Mouse (Mus musculus) hindbrain, embryonic 14.5 days (tissue): ENCODE measurements around the gene Ubc. TPM values are rescaled to one million over a fixed set of nuclear protein-coding genes. Genes with fewer than 3 reads are reported as not detected.

Experiments used
- ATAC-seq: fragments of 200-750 bp; cut with Nextera tagmentation; 2 replicates; pipeline ENCODE4 v1.8.0; 2017; ENCODE audit warnings: moderate number of reproducible peaks, mild to moderate bottlenecking, moderate TSS enrichment, moderate library complexity; ENCODE audit not compliant: low FRiP score
- DNase-seq: peaks from one replicate; pipeline ENCODE4 v3.0.0-alpha.2; 2015; ENCODE audit warnings: low spot score
- H3K27ac ChIP-seq: fragments of 300-500 bp; sonication (generic); 2 replicates; pipeline ENCODE4 v1.5.1; 2014; ENCODE audit warnings: mild to moderate bottlenecking, moderate library complexity
- H3K27me3 ChIP-seq: fragments of 300-500 bp; sonication (generic); 2 replicates; pipeline ENCODE4 v1.6.1; 2014; ENCODE audit warnings: mild to moderate bottlenecking, low read length, mixed read lengths; ENCODE audit not compliant: control insufficient read depth, insufficient read depth
- H3K36me3 ChIP-seq: fragments of 300-500 bp; sonication (generic); replicated peaks from 2 replicates; pipeline ENCODE4 v1.6.1; 2014; ENCODE audit not compliant: control insufficient read depth, insufficient read depth
- H3K4me1 ChIP-seq: fragments of 300-500 bp; sonication (generic); replicated peaks from 2 replicates; pipeline ENCODE4 v1.6.1; 2014; ENCODE audit warnings: antibody characterized with exemption, low read length, mixed read lengths; ENCODE audit not compliant: control insufficient read depth, insufficient read depth
- H3K4me2 ChIP-seq: fragments of 300-500 bp; sonication (generic); replicated peaks from 2 replicates; pipeline ENCODE4 v1.6.1; 2014; ENCODE audit warnings: mild to moderate bottlenecking, moderate library complexity
- H3K4me3 ChIP-seq: fragments of 300-500 bp; sonication (generic); replicated peaks from 2 replicates; pipeline ENCODE4 v1.5.1; 2014; ENCODE audit warnings: mild to moderate bottlenecking, low read length
- H3K9ac ChIP-seq: fragments of 300-500 bp; sonication (generic); 2 replicates; pipeline ENCODE4 v1.6.1; 2014
- H3K9me3 ChIP-seq: fragments of 300-500 bp; sonication (generic); 2 replicates; pipeline ENCODE4 v1.6.1; 2016; ENCODE audit warnings: low read length; ENCODE audit not compliant: control insufficient read depth
- WGBS: fragments of 180-500 bp; shearing (Covaris S2); extraction: QIAGEN DNeasy Blood & Tissue Kit; methylation state at CpG from one replicate; pipeline ENCODE4 v1.1.7; 2014; 5-methylcytosine and 5-hydroxymethylcytosine counted together
- polyA plus RNA-seq: library from polyadenylated mRNA; unstranded; fragments of >200 nt; fragmentation: Nextera tagmentation; extraction: Ambion mirVana; gene quantifications from 2 replicates; pipeline ENCODE4 v1.2.1, GENCODE M21; 2014

Ubc gene
- polyA plus RNA-seq, 1 experiment from 2014 or later: 1,333 TPM

GRCm38 (mm10) chr5:125348067-125348466, 41.9 kb downstream of the Ubc start:
- H3K4me2 ChIP-seq: no peak overlapping the region
- 81% methylated on average over 7 of the region's 7 CpGs for WGBS
- no peak overlapping the region for H3K9ac ChIP-seq
- H3K4me3 ChIP-seq: no peak overlapping the region
- no peaks in the 10 kb centered on the region for H3K4me1 ChIP-seq
- no peak for DNase-seq
- no peak overlapping the region for H3K27ac ChIP-seq
- no peaks in the 10 kb centered on the region for H3K27me3 ChIP-seq
- no peak for ATAC-seq
- no peaks in the 10 kb centered on the region for H3K36me3 ChIP-seq
- no peaks in the 10 kb centered on the region for H3K9me3 ChIP-seq

DNA sequence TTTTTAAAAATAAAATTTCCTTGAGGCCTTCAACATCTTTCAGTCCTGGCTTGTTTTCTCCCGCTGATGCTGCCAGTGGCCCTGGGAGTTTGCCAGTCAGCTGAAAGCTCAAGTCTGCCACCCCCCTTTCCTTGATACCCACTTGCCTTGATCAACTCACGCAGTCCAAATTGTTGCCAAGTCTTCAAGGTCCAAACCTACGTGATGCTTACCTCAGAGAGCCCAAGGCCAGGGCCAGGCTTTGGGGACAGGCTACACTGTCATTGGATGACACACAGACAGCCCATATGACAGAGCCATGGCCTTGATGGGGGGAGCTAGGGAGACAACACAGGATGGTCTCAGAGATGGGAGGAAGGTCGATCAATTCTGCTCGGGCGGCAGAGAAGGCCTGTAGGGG, 45.7 kb downstream of the Ubc start:
- Histone ChIP-seq H3K9me3 (no peaks in the 10 kb centered on the region), H3K4me1 (peaks cover 10% of the 10 kb centered on the region; the same call in 1 of the 2 replicates), H3K27me3 (0 out of 2 replicates have a peak, but pooled peaks cover 15% of the 10 kb centered on the region), H3K27ac (no peak overlapping the region), H3K36me3 (no peaks in the 10 kb centered on the region), H3K9ac (no peak overlapping the region), H3K4me3 (no peak overlapping the region), H3K4me2 (no peak overlapping the region)
- 89% methylated on average over 6 of the region's 6 CpGs for WGBS
- ATAC-seq (no peak), DNase-seq (no peak)

DNA sequence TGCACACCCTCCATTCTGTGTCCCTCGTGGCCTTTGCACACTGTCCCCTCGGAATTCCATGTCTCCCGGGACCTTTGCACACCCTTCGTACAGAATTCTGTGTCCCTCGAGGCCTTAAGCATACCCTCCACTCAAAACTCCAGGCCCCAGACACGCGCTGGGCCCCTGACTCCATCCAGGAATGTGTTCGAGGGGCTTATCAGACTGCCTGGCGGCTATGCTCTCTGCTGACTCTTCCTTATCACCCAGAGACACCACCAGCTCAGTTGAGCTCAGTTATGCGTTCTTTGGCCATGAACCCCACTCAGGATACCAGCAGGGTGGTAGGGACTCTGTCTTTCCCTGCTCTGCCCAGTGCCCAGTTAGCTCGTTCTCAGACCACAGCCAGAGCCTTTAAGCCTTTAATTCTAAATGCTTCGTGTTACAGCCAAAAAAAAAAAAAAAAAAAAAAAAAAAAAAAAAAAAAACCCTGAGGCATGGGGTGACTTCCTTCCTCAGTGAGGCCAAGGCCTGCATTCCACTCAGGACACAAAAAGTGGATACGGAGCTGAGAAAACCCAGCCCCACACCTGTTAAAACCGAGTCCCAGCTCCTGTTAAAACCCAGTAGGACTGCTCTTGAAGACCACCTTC, 48.4 kb downstream of the Ubc start:
- Histone ChIP-seq H3K36me3 (no peaks in the 10 kb centered on the region), H3K4me3 (peak overlapping the region; percentile 51), H3K9me3 (no peaks in the 10 kb centered on the region), H3K27ac (no peak overlapping the region), H3K4me1 (peaks cover 13% of the 10 kb centered on the region; the same call in 1 of the 2 replicates), H3K4me2 (peak overlapping the region; percentile 75), H3K27me3 (0 out of 2 replicates have a peak, but pooled peaks cover 15% of the 10 kb centered on the region), H3K9ac (peak overlapping the region; percentile 71)
- DNase-seq (no peak), ATAC-seq (no peak)
- WGBS: 60% methylated on average over 14 of the region's 14 CpGs

DNA sequence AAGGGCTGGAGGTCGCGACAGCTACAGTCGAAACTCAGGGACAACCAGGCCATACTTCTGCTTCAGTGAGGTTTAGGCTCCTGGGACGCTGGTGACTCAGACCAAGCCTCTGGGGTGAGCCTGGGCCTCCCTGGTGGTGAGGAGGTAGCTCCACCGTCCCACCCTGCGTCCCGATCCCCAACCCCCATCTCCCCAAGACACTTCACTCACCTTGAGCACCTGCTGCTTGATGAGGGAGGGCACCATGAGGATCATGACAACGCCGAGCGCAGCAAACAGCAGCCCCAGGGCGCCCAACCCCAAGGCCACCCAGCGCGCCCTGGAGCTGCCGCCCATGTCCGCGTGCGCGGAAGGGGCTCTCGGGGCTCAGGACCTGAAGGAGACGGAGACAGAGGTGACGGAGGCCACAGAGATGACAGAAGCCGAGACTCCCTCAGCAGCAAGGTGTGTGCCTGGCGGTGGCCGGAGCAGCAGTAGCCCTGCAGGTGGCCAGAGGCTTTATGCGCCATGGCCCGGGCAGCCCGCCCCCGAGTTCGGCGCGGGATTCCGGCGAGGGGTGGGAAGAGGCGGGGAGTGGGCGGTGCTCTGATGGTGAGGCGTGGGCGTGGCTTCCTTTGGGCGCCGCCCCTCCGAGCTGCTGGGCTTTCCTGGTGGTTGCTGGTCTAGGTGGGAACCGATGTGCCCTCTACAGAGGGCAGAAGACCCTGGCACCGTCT, 49.3 kb downstream of the Ubc start, which contains the start of gene Scarb1:
Scarb1 (minus strand) TSS at position 548 of the 716 bp plus-strand sequence.
- 0 out of 2 replicates have a peak, but pooled peaks cover 15% of the 10 kb centered on the region for H3K27me3 ChIP-seq
- DNase-seq (peak; percentile 82), ATAC-seq (peak; percentile 82)
- H3K4me3 ChIP-seq: peak within 1 kb of the TSS; percentile 51
- no peaks in the 10 kb centered on the region for H3K9me3 ChIP-seq
- H3K4me2 ChIP-seq: peak within 1 kb of the TSS; percentile 75
- peaks cover 13% of the 10 kb centered on the region; the same call in 1 of the 2 replicates for H3K4me1 ChIP-seq
- under 1% methylated on average over 42 of the region's 42 CpGs for WGBS
- H3K27ac ChIP-seq: no peak within 1 kb of the TSS
- H3K9ac ChIP-seq: peak within 1 kb of the TSS; percentile 71
- H3K36me3 ChIP-seq: no peaks in the 10 kb centered on the region

GRCm38 (mm10) chr5:125339851-125340531, 50.0 kb downstream of the Ubc start:
- H3K9me3 ChIP-seq: no peaks in the 10 kb centered on the region
- ATAC-seq: no peak
- 0 out of 2 replicates have a peak, but pooled peaks cover 15% of the 10 kb centered on the region for H3K27me3 ChIP-seq
- peak overlapping the region; percentile 75 for H3K4me2 ChIP-seq
- no peak overlapping the region for H3K27ac ChIP-seq
- peak overlapping the region; percentile 71 for H3K9ac ChIP-seq
- peaks cover 13% of the 10 kb centered on the region; the same call in 1 of the 2 replicates for H3K4me1 ChIP-seq
- H3K36me3 ChIP-seq: no peaks in the 10 kb centered on the region
- WGBS: 2% methylated on average over 25 of the region's 25 CpGs
- DNase-seq: no peak
- H3K4me3 ChIP-seq: peak overlapping the region; percentile 51

DNA sequence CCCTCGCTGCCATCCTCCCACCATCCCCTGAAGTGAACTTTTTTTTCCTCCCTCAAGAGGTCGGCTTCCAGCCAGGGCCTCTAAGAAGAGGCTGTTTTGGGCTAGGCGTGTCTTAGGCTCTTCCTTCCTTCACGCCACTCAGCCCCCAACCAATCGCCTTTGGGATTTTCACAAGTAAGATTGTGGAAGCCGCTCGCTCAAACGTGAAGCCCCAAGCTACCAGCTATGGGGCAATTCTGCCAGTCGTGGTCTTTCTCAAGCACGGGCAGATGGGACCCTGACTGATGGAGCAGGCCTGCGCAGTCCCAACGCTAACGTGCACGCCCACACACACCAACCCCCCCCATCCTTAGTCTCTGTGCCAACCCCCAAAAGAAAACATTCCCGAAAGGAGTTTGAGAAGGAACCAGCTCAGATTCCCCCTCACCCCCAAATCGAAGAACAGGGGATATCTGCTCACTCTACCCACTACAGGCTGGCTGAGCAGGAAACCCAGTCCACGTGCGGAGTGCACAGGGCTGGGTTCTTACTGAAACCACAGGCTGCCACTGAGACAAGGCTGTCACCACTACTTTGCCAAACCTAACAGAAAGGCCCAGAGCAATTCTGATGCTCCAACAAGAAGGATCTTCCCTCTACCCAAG, 50.8 kb downstream of the Ubc start:
- ATAC-seq: no peak
- WGBS: 3% methylated on average over 18 of the region's 18 CpGs
- Histone ChIP-seq H3K4me3 (peak overlapping the region; percentile 51), H3K4me1 (peaks cover 13% of the 10 kb centered on the region; the same call in 1 of the 2 replicates), H3K4me2 (peak overlapping the region; percentile 75), H3K27ac (no peak overlapping the region), H3K9me3 (no peaks in the 10 kb centered on the region), H3K9ac (0 out of 2 replicates have a peak overlapping the region, but pooled peaks have one; percentile 16), H3K27me3 (0 out of 2 replicates have a peak, but pooled peaks cover 15% of the 10 kb centered on the region), H3K36me3 (no peaks in the 10 kb centered on the region)
- no peak for DNase-seq

DNA sequence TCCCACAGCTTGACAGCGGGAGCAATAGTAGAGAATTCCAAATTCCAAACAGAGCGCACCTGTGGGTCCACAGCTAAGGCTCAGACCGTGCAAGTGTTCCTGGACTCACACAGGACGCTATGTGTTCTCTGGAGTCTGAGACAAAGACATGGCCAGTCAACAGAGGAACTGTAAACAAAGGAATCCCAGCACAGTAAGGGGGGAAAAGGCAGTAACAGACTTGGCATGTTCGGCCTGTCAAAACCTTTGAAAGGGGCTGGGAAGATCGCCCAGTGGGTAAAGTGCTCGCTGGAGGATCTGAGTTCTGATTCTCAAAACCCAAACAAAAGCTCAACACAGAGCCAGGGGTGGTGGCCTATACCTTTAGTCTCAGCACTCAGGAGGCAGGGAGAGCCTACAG, 52.5 kb downstream of the Ubc start:
- no peak overlapping the region for H3K9ac ChIP-seq
- 52% methylated on average over 7 of the region's 7 CpGs for WGBS
- no peaks in the 10 kb centered on the region for H3K9me3 ChIP-seq
- ATAC-seq: no peak
- no peak for DNase-seq
- H3K27ac ChIP-seq: no peak overlapping the region
- no peak overlapping the region for H3K4me3 ChIP-seq
- peaks cover 13% of the 10 kb centered on the region; the same call in 1 of the 2 replicates for H3K4me1 ChIP-seq
- no peak overlapping the region for H3K4me2 ChIP-seq
- H3K36me3 ChIP-seq: no peaks in the 10 kb centered on the region
- H3K27me3 ChIP-seq: 0 out of 2 replicates have a peak, but pooled peaks cover 15% of the 10 kb centered on the region

DNA sequence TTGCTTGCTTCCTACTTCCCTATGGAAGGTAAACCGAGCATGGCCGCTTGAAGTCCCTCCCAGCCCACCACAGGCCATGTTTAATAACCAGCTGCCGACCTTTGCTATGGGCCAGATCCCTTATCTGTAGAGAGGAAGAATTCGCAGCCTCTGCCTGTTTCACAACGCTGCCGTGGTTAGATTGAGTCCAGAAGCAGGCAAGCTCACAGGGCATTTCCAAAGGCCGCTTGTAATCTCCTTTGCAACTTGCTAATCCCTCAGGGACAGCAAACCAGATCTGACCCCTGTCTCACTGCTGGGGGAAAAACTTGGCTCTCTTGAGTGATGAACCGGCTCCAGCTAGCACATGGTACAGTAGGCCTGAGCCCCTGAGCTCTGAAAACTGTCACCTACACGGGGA, 53.0 kb downstream of the Ubc start:
- Histone ChIP-seq H3K9ac (no peak overlapping the region), H3K4me2 (no peak overlapping the region), H3K4me1 (peaks cover 13% of the 10 kb centered on the region; the same call in 1 of the 2 replicates), H3K36me3 (no peaks in the 10 kb centered on the region), H3K4me3 (no peak overlapping the region), H3K9me3 (no peaks in the 10 kb centered on the region), H3K27ac (no peak overlapping the region), H3K27me3 (0 out of 2 replicates have a peak, but pooled peaks cover 15% of the 10 kb centered on the region)
- ATAC-seq: no peak
- no peak for DNase-seq
- 57% methylated on average over 9 of the region's 9 CpGs for WGBS
